Mouse (Mus musculus) hindbrain, embryonic 13.5 days (tissue): ENCODE data around the gene Midn. TPM values are rescaled to one million over a fixed set of nuclear protein-coding genes. Genes with fewer than 3 reads are reported as not detected.
A peak's percentile ranks its signal among the peaks of the same experiment; 100 is the strongest.

ENCODE experiments used
- ATAC-seq: fragments of 200-750 bp; cut with Nextera tagmentation; 2 replicates; pipeline ENCODE4 v1.8.0; 2017; ENCODE audit warnings: moderate TSS enrichment; ENCODE audit not compliant: low FRiP score
- H3K27ac ChIP-seq: fragments of 300-500 bp; sonication (generic); 2 replicates; pipeline ENCODE4 v1.5.1; 2015; ENCODE audit warnings: inconsistent platforms, mild to moderate bottlenecking, moderate library complexity
- H3K27me3 ChIP-seq: fragments of 300-500 bp; sonication (generic); 2 replicates; pipeline ENCODE4 v1.6.1; 2015; ENCODE audit warnings: mild to moderate bottlenecking, inconsistent platforms
- H3K36me3 ChIP-seq: fragments of 300-500 bp; sonication (generic); 2 replicates; pipeline ENCODE4 v1.6.1; 2015; ENCODE audit warnings: mild to moderate bottlenecking, inconsistent platforms
- H3K4me1 ChIP-seq: fragments of 300-500 bp; sonication (generic); replicated peaks from 2 replicates; pipeline ENCODE4 v1.6.1; 2015; ENCODE audit warnings: inconsistent platforms
- H3K4me2 ChIP-seq: fragments of 300-500 bp; sonication (generic); 2 replicates; pipeline ENCODE4 v1.6.1; 2015; ENCODE audit warnings: inconsistent platforms, mild to moderate bottlenecking, moderate library complexity
- H3K4me3 ChIP-seq: fragments of 300-500 bp; sonication (generic); 2 replicates; pipeline ENCODE4 v1.5.1; 2015; ENCODE audit warnings: mild to moderate bottlenecking, inconsistent platforms
- H3K9ac ChIP-seq: fragments of 300-500 bp; sonication (generic); 2 replicates; pipeline ENCODE4 v1.6.1; 2015; ENCODE audit warnings: mild to moderate bottlenecking, inconsistent platforms
- H3K9me3 ChIP-seq: fragments of 300-500 bp; sonication (generic); 2 replicates; pipeline ENCODE4 v1.6.1; 2016; ENCODE audit warnings: inconsistent platforms
- WGBS: fragments of 180-500 bp; shearing (Covaris S2); methylation state at CpG from one replicate; pipeline ENCODE4 v1.1.7; 2015; 5-methylcytosine and 5-hydroxymethylcytosine counted together
- polyA plus RNA-seq: library from polyadenylated mRNA; unstranded; fragments of >200 nt; fragmentation: Nextera tagmentation; extraction: Ambion mirVana; gene quantifications from 2 replicates; pipeline ENCODE4 v1.2.1, GENCODE M21; 2015

The Midn gene
- polyA plus RNA-seq, 1 experiment from 2014 or later, result 32.4 TPM

DNA sequence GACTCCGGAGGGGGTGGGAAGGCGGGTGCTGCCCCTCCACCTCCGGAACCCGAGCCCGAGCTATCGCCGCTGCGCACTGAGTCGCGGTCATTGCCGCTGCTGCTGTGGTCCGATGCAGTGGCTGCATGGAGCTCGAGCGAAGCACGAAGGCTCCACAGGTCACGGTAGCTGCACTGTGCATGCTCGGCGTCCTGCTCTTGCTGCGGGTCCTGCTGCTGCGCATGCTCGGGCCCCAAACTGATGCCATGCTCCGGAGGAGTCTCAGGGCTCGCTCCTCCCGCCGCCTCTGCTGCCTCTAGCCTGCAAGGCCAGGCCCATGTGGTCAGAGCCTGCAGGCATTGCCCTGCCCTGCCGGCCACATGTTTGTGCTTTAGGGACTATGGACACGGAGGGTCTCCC lies 16.1 kb upstream of the Midn start:
- Histone ChIP-seq H3K9me3 (no peaks in the 10 kb centered on the region), H3K27me3 (peaks cover 30% of the 10 kb centered on the region), H3K4me1 (peaks cover 32% of the 10 kb centered on the region), H3K9ac (peak overlapping the region; percentile 49), H3K36me3 (peaks cover 97% of the 10 kb centered on the region), H3K4me3 (peak overlapping the region; percentile 9), H3K27ac (peak overlapping the region; percentile 13; the same call in 1 of the 2 replicates), H3K4me2 (peak overlapping the region; percentile 23)
- WGBS, result 34% methylated on average over 27 of the region's 27 CpGs
- no peak for ATAC-seq

DNA sequence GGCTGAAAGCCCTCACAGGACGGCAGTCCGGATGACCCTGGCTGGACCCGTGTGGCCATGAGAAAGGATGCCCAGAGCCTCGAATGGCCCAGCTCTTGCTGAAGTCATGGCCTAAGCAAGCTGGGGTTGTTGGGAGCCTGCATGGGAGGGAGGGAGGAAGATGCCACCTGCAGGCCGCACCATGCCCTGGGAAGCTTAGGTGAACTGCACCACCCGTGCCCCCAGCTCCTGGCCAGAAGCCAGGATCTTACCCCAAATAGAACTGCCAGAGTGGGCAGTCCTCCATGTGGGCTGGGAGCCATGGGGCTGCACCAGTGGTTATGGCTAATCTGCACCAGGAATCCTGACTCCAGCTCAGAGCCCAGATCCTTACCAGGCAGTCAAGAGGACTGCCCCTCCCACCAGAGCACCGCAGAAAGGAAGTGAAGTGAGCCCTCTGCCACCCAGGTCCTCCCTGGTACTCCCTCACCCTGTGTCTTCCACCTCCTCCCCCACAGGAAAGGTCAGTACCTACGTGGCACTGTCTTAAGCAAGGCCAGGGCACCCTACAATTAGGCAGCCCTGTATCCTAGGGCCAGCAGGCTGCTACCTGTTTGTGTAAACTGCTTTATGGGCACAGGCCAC lies 14.7 kb upstream of the Midn start:
- H3K36me3 ChIP-seq, result peaks cover 83% of the 10 kb centered on the region
- peaks cover 32% of the 10 kb centered on the region for H3K27me3 ChIP-seq
- H3K27ac ChIP-seq, result no peak overlapping the region
- H3K4me2 ChIP-seq, result no peak overlapping the region
- H3K4me1 ChIP-seq, result peaks cover 46% of the 10 kb centered on the region
- no peak overlapping the region for H3K9ac ChIP-seq
- no peak overlapping the region for H3K4me3 ChIP-seq
- ATAC-seq, result no peak
- no peaks in the 10 kb centered on the region for H3K9me3 ChIP-seq
- 81% methylated on average over 8 of the region's 8 CpGs for WGBS

DNA sequence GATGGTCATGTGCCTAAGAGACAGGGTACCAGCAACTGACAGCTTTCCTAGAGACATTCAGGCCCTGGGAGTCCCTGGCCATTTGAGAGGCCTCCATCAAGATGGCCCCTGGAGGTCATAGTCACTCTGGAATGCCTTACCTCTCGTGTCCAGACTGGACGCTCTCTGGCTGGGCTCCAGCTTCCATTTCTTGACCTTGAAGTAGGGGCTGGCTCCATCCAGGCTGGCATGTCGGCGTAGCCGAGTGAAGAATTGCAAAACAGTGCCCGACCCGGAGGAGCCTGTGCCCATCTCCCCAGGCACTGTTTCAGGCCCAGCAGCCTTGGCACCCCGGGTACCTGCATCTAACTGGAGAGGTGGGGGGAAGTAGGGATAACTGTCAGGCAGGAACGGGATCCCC lies 13.7 kb upstream of the Midn start:
- Histone ChIP-seq H3K36me3 (peaks cover 72% of the 10 kb centered on the region), H3K27ac (no peak overlapping the region), H3K27me3 (peaks cover 32% of the 10 kb centered on the region), H3K4me3 (no peak overlapping the region), H3K4me2 (no peak overlapping the region), H3K9me3 (no peaks in the 10 kb centered on the region), H3K9ac (no peak overlapping the region), H3K4me1 (peaks cover 50% of the 10 kb centered on the region)
- 91% methylated on average over 9 of the region's 9 CpGs for WGBS
- ATAC-seq, result no peak

DNA sequence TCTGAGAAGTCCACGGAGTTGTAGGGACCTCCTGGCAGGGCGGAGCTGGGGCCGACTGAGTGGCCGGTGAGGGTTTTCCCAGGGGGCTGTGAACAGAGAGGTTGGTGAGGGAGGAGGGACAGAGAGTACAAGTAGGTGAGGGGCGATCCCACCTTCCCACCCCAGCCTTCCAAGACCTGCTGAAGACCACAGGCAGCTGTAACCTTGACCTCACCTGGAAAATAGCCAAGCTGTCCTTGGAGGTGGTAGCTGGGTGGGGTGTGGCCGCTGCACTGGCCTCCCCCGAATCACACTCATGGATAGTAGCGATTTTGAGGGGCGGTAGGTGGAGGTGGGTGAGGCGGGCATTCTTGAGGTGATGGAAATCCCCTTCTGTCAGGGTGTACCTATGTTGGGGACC lies 12.9 kb upstream of the Midn start:
- no peak overlapping the region for H3K4me3 ChIP-seq
- H3K36me3 ChIP-seq, result peaks cover 65% of the 10 kb centered on the region
- no peaks in the 10 kb centered on the region for H3K9me3 ChIP-seq
- H3K27me3 ChIP-seq, result peaks cover 29% of the 10 kb centered on the region
- WGBS, result 88% methylated on average over 10 of the region's 10 CpGs
- no peak for ATAC-seq
- no peak overlapping the region for H3K9ac ChIP-seq
- H3K4me1 ChIP-seq, result peaks cover 54% of the 10 kb centered on the region
- H3K4me2 ChIP-seq, result no peak overlapping the region
- no peak overlapping the region for H3K27ac ChIP-seq

DNA sequence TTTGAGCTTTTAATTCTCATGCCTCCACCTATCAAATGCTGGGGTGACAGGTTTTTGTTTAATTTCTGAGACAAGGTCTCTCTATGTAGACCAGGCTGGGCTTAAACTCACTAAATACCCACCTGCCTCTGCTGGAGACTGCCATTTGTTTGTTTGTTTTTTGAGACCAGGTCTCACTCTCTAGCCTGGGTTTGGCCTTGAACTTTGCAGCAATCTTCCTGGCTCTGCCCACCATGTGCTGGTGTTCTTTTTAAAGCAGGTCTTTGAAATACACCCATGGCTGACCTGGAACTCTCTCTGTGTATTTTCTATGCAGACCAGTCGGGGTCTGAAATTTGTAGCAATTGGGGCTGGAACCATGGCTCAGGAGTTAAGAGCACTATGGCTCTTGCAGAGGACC lies 12.4 kb upstream of the Midn start:
- Histone ChIP-seq H3K4me1 (peaks cover 57% of the 10 kb centered on the region), H3K27ac (no peak overlapping the region), H3K4me2 (peak overlapping the region; percentile 93; the same call in 1 of the 2 replicates), H3K36me3 (peaks cover 60% of the 10 kb centered on the region), H3K9me3 (no peaks in the 10 kb centered on the region), H3K4me3 (peak overlapping the region; percentile 82; the same call in 1 of the 2 replicates), H3K27me3 (peaks cover 29% of the 10 kb centered on the region), H3K9ac (no peak overlapping the region)
- ATAC-seq, result no peak
- WGBS, result 97% methylated on average over 1 of the region's 1 CpGs

DNA sequence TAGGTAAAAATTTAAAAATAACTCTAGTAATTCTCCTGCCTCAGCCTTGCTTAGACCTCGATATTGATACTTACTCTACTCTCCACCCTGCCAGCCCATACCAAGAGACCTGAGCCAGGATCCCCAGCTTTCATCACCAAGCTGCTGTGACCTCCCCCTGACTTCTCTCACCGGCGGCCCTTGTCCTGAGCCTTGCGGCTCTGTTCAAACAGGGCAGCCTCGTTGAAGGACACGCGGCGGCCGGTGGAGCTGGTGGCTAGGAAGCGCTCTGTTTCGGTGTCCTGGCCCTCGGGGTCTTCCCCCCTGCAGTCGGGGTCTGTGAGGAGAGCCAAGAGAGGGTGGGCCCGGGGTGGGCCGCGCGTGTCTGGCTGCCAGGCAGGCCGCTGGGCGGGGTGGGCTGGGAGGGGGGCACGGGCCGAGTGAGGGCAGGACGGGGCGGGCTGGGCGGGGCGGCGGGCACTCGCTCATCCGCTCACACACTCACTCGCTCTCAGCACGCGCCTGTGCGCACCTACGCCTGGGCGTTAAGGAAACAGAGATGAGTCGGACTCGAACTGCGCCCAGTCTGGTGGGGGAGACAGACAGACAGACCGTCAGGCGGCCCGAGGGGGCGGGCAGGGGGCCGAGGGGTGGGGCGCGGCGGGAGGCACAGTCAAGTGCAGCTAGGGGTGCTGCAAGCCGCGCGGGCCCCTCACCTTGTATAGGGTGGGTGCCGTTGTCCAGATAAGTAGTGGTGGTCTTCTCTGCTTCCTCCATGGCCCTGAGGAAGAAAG lies 11.7 kb upstream of the Midn start:
- Histone ChIP-seq H3K4me1 (peaks cover 60% of the 10 kb centered on the region), H3K4me3 (peak overlapping the region; percentile 82), H3K27ac (peak overlapping the region; percentile 98), H3K4me2 (peak overlapping the region; percentile 93), H3K9ac (peak overlapping the region; percentile 97), H3K27me3 (peaks cover 29% of the 10 kb centered on the region), H3K36me3 (peaks cover 53% of the 10 kb centered on the region), H3K9me3 (no peaks in the 10 kb centered on the region)
- no peak for ATAC-seq
- 14% methylated on average over 35 of the region's 49 CpGs for WGBS

DNA sequence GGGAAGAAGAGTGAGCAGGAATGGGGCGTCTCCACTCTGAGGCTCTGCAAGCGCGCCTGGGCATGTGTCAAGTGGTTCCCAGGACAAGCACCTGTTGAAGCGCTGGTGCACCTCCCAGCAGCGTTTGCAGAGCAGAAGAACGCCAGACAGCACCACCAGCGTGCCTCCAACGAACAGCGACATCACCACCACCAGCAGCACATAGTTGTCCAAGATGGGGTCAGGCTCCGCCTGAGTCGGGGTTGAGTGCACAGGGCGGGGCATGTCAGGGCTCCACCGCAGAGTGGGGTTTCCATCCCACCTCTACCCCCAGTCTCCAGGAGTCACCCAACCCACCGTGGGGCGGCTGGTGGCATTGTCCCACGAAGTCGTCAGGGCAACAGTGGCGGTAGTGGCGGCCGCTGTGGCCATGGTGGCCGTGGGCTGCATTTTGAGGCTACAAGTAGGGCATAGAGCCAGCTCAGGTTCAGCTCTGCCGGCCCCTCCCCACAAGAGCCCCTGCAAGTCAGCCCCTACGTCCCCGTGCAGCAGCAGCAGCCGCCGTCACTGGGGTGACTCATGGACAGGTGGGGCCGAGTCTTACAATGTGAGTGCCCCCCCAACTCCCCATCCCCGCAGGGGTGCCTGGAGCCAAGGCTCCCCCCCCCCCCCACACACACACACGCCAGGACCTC lies 11.0 kb upstream of the Midn start:
- Histone ChIP-seq H3K27ac (peak overlapping the region; percentile 98), H3K27me3 (peaks cover 27% of the 10 kb centered on the region), H3K4me3 (peak overlapping the region; percentile 82), H3K9me3 (no peaks in the 10 kb centered on the region), H3K9ac (peak overlapping the region; percentile 97), H3K36me3 (peaks cover 46% of the 10 kb centered on the region), H3K4me2 (peak overlapping the region; percentile 93), H3K4me1 (peaks cover 58% of the 10 kb centered on the region)
- 5% methylated on average over 27 of the region's 29 CpGs for WGBS
- ATAC-seq, result no peak

DNA sequence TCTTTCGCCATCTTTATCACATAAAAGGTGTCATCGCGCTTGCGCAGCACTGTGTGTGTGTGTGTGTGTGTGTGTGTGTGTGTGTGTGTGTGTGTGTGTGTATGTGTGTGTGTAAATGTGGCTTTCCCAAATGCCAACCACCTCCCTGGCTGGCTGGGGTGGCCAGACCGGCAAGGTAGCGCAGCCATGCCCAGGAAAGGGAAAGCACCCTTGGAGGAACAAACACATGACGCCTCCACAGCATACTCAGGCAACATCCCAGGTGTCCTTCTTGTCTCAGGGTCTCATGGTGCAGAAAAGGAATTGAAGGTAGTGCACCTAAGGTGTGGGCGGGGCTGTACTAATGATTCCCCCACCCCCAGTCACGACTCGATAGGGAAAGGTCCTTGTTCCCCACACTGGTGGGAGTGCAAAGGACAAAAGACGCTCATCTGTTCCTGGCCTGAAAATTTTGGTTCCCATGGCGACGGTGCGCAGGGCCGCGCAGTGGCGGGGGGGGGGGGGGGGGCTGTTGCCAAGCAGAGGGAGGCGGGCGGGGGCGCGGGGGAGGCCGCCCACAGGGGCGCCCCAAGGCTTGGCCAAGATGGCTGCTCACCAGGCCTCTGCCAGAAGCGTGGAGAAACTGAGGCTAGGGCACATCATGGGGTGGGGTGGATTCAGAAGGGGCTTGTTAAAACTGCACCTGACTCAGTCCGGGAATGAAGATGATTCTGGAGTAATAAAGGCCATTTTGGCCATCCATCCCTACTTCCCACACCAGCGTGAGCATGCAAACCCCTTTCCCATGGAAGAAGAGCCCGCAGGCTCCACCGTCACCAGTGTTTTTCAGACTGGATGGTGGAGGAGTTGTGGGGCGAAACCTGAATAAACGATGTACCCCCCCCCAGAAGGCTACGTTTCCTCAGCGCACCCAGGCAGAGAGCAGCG lies 10.2 kb upstream of the Midn start:
- no peak for ATAC-seq
- Histone ChIP-seq H3K4me3 (peak overlapping the region; percentile 82), H3K36me3 (peaks cover 38% of the 10 kb centered on the region), H3K9me3 (no peaks in the 10 kb centered on the region), H3K4me1 (peaks cover 60% of the 10 kb centered on the region), H3K9ac (peak overlapping the region; percentile 97), H3K27me3 (peaks cover 25% of the 10 kb centered on the region), H3K4me2 (peak overlapping the region; percentile 93), H3K27ac (peak overlapping the region; percentile 98)
- 3% methylated on average over 25 of the region's 33 CpGs for WGBS

DNA sequence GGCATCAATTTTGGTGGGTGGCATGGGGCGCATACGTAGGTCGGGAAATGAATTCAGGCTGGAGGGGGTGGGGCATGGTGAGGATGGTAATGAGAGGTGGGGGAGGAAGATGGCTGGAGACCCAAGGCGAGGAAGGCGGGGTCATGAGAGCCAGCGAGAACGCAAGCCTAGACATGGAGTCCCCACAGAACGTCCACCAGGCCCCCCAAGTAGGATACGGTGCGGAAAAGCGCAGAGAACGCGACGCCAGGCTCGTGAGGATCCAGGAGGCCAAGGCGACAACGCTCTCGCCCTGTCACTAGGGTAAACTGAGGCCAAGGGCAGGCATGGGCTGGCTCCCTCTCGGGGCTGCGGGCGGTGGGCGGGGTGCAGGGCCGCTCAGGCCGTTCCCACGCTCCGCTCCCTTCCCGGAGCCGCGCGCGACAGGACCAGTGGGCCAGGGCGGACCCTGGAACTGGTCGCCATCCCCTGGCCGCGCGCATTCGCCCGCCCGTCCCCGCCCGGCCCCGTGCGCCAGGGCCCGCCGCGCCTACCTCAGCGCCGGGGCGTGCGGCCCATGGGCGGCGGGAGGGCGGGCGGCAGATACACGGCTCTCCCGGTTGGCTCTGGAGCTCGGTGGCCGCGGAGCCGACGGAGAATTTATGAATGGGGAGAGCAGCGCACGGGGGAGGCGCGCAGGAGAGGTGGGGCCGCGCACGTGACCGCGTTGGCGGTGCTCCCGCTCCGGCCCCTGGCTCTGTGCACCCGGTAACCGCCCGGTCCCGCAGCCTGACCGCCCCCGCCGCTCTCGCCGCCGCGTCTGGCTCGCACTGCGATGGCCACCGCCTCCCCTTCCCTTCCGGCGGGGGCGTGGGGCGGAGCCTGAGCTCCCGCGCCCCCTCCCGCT lies 9.3 kb upstream of the Midn start, which contains the start of gene Atp5d:
Atp5d (plus strand) TSS at position 80 of the 886 bp plus-strand sequence.
- no peaks in the 10 kb centered on the region for H3K9me3 ChIP-seq
- H3K27ac ChIP-seq, result peak within 1 kb of the TSS; percentile 98
- H3K4me1 ChIP-seq, result peaks cover 63% of the 10 kb centered on the region
- H3K4me3 ChIP-seq, result peak within 1 kb of the TSS; percentile 82
- H3K27me3 ChIP-seq, result peaks cover 25% of the 10 kb centered on the region
- peaks cover 33% of the 10 kb centered on the region for H3K36me3 ChIP-seq
- H3K9ac ChIP-seq, result peak within 1 kb of the TSS; percentile 97
- peak; percentile 12 for ATAC-seq
- 0% methylated on average over 77 of the region's 94 CpGs for WGBS
- H3K4me2 ChIP-seq, result peak within 1 kb of the TSS; percentile 93

DNA sequence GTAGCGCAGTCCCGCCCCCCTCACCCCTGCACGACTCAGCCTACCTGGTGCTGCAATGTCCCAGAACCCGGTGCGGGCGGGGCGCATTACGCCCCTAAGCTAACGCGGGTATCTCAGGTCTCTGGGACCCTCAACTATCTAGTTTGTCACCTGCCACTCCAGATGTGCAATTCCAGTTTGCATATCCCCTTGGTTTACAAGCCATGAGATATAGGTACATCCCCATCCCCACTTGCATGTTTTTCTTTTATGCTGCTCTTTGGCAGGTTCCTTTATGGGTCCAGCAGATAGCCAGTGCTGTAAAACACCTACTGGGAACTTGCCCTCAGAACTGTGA lies 8.7 kb upstream of the Midn start:
- peak; percentile 2; the same call in 1 of the 2 replicates for ATAC-seq
- Histone ChIP-seq H3K4me2 (peak overlapping the region; percentile 93), H3K4me3 (peak overlapping the region; percentile 82), H3K9me3 (no peaks in the 10 kb centered on the region), H3K9ac (peak overlapping the region; percentile 97), H3K36me3 (peaks cover 33% of the 10 kb centered on the region), H3K27ac (peak overlapping the region; percentile 98), H3K27me3 (peaks cover 25% of the 10 kb centered on the region), H3K4me1 (peaks cover 67% of the 10 kb centered on the region)
- WGBS, result 3% methylated on average over 8 of the region's 10 CpGs
